Mouse (Mus musculus) embryonic facial prominence, embryonic 13.5 days (tissue): ENCODE data around the gene Efhc1. TPM values are rescaled to one million over a fixed set of nuclear protein-coding genes. Genes with fewer than 3 reads are reported as not detected.
A peak's percentile ranks its signal among the peaks of the same experiment; 100 is the strongest.

Source experiments
- ATAC-seq: fragments of 200-750 bp; cut with Nextera tagmentation; 2 replicates; pipeline ENCODE4 v1.8.0; 2017; ENCODE audit warnings: low read depth; ENCODE audit not compliant: insufficient number of reproducible peaks, insufficient read depth, low FRiP score, low TSS enrichment
- H3K27ac ChIP-seq: fragments of 300-500 bp; sonication (generic); 2 replicates; pipeline ENCODE4 v1.5.1; 2015; ENCODE audit warnings: moderate library complexity, mild to moderate bottlenecking, inconsistent platforms
- H3K27me3 ChIP-seq: fragments of 300-500 bp; sonication (generic); 2 replicates; pipeline ENCODE4 v1.6.1; 2015; ENCODE audit warnings: mild to moderate bottlenecking, inconsistent platforms
- H3K36me3 ChIP-seq: fragments of 300-500 bp; sonication (generic); 2 replicates; pipeline ENCODE4 v1.6.1; 2015; ENCODE audit warnings: mild to moderate bottlenecking, inconsistent platforms
- H3K4me1 ChIP-seq: fragments of 300-500 bp; sonication (generic); 2 replicates; pipeline ENCODE4 v1.6.1; 2015; ENCODE audit warnings: inconsistent platforms
- H3K4me2 ChIP-seq: fragments of 300-500 bp; sonication (generic); 2 replicates; pipeline ENCODE4 v1.6.1; 2015; ENCODE audit warnings: moderate library complexity, mild to moderate bottlenecking, inconsistent platforms
- H3K4me3 ChIP-seq: fragments of 300-500 bp; sonication (generic); 2 replicates; pipeline ENCODE4 v1.5.1; 2015; ENCODE audit warnings: mild to moderate bottlenecking, inconsistent platforms
- H3K9ac ChIP-seq: fragments of 300-500 bp; sonication (generic); 2 replicates; pipeline ENCODE4 v1.6.1; 2015; ENCODE audit warnings: mild to moderate bottlenecking, inconsistent platforms
- H3K9me3 ChIP-seq: fragments of 300-500 bp; sonication (generic); 2 replicates; pipeline ENCODE4 v1.6.1; 2016; ENCODE audit warnings: inconsistent platforms
- WGBS: fragments of 180-500 bp; shearing (Covaris S2); methylation state at CpG from one replicate; pipeline ENCODE4 v1.1.7; 2015; ENCODE audit warnings: mixed read lengths; 5-methylcytosine and 5-hydroxymethylcytosine counted together
- polyA plus RNA-seq: library from polyadenylated mRNA; unstranded; fragments of >200 nt; fragmentation: Nextera tagmentation; extraction: Ambion mirVana; gene quantifications from 2 replicates; pipeline ENCODE4 v1.2.1, GENCODE M21; 2015

The Efhc1 gene
- polyA plus RNA-seq, 1 experiment from 2014 or later = 2.7 TPM

DNA sequence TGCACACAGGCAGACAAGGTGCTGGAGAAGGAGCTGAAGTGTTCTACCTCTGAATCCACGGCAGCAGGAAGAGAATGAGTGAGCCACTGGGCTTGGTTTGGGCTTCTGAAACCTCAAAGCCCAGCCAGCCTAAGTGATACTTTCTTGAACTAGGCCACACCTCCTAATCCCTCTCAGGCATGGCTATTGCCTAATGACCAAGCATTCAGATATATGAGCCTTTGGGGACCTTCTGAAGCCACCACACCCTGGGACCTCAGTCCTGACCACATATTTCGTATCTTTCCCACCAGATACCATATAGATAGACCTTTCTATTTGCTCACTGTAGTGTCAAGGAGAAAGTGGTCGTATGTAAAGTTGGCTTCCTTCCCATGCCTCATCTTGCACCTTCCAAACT is 42.3 kb downstream of the Efhc1 start:
- H3K4me1 ChIP-seq = peaks cover 24% of the 10 kb centered on the region
- H3K9me3 ChIP-seq = no peaks in the 10 kb centered on the region
- no peak overlapping the region for H3K27ac ChIP-seq
- no peaks in the 10 kb centered on the region for H3K27me3 ChIP-seq
- no peak overlapping the region for H3K4me2 ChIP-seq
- no peak overlapping the region for H3K4me3 ChIP-seq
- ATAC-seq = no peak
- WGBS = 88% methylated on average over 3 of the region's 3 CpGs
- no peak overlapping the region for H3K9ac ChIP-seq
- peaks cover 3% of the 10 kb centered on the region; the same call in 1 of the 2 replicates for H3K36me3 ChIP-seq

DNA sequence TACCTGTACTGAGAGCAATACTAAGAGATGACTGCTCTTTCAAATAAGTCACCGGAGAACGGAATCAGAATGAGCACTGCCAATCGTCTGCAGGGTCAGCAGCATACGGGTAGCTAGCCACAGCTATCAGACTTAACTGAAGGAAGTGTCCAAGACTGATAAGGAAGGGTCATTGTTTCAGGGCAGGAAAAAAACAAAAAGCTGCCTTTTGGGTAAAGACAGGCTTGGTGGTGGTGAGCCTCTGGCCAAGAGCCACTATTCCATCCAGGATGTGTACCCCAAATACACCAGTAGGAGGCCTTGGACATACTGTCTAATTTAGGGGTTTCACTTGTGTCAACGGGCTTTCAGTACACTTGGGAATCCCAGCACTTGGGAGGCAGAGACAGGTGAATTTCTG is 42.9 kb downstream of the Efhc1 start:
- WGBS = 87% methylated on average over 5 of the region's 5 CpGs
- peaks cover 10% of the 10 kb centered on the region for H3K36me3 ChIP-seq
- ATAC-seq = no peak

DNA sequence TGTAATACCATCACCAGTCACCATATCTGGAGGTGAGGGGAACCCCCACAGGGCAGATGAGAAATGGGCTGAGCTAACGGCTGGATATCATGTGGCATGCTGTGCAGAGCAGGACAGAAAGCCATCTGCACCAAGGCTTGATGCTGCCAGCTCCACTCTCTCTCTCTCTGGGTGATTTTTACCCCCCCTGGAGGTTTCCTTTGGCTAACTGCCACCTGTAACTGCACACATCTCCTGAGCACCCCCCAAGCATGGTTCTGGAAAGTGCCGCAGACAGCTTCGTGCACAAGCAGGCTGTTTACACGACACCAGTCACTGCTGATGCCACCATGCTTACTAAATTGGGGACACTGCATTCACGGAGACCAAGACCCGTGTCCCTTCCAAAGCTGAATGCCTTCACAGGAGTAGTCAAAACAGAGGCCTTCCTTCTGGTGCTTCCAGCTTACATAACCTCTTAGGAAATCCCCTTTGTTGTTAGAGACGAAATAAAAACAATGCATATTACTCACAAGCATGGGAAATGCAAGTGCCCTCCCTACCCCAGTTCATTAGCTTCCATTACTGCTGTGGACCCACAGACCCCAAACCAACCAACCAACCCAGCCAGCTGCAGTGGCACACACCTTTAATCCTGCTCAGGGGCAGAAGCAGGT is 44.0 kb downstream of the Efhc1 start:
- ATAC-seq = no peak
- no peaks in the 10 kb centered on the region for H3K9me3 ChIP-seq
- no peak overlapping the region for H3K9ac ChIP-seq
- H3K27me3 ChIP-seq = no peaks in the 10 kb centered on the region
- peaks cover 24% of the 10 kb centered on the region for H3K4me1 ChIP-seq
- no peak overlapping the region for H3K4me2 ChIP-seq
- no peak overlapping the region for H3K27ac ChIP-seq
- H3K4me3 ChIP-seq = no peak overlapping the region
- H3K36me3 ChIP-seq = peaks cover 21% of the 10 kb centered on the region
- 64% methylated on average over 7 of the region's 7 CpGs for WGBS

More for the DNA sequence above, 42.9 kb downstream of the Efhc1 start:
- Histone ChIP-seq H3K4me3 (no peak overlapping the region), H3K27ac (no peak overlapping the region), H3K4me1 (peaks cover 24% of the 10 kb centered on the region), H3K4me2 (no peak overlapping the region), H3K9ac (no peak overlapping the region), H3K27me3 (no peaks in the 10 kb centered on the region), H3K9me3 (no peaks in the 10 kb centered on the region)

DNA sequence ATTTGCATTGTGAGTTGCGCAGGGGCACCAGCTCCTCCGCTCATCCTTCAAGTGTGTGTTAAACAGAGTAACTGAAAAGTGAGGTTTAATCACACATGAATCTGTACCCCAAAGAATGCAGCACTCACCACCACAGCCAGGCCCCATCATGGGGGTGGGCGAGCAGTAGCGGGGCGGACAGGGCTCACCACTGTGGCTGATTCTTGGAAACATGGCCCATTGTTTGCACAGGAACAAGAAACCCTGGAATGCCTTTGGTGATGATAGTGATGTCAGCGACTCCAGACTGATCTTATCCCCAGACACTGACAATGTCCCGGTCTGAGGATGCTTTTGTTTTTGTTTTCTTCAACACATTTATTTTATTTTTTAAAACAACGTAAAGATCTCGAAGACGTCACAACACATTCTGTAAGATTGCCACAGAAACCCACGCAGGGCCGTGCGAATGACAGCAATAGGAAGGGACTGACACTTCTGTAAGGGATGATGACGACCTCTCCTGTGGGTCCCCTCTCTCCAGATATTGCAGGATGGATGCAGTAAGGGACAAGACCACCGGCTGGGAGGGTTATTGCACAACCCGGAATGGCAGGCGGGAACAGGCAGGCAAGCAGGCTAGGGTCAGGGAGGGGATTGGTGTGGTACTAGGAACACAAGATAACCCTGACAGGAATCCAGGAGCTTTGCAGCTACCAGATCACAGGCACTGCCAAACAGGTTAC is 45.3 kb downstream of the Efhc1 start:
- no peak overlapping the region for H3K4me3 ChIP-seq
- H3K9ac ChIP-seq = no peak overlapping the region
- H3K27ac ChIP-seq = no peak overlapping the region
- no peak for ATAC-seq
- peaks cover 32% of the 10 kb centered on the region for H3K36me3 ChIP-seq
- no peaks in the 10 kb centered on the region for H3K27me3 ChIP-seq
- no peak overlapping the region for H3K4me2 ChIP-seq
- H3K4me1 ChIP-seq = peaks cover 24% of the 10 kb centered on the region
- WGBS = 61% methylated on average over 17 of the region's 17 CpGs
- H3K9me3 ChIP-seq = no peaks in the 10 kb centered on the region

DNA sequence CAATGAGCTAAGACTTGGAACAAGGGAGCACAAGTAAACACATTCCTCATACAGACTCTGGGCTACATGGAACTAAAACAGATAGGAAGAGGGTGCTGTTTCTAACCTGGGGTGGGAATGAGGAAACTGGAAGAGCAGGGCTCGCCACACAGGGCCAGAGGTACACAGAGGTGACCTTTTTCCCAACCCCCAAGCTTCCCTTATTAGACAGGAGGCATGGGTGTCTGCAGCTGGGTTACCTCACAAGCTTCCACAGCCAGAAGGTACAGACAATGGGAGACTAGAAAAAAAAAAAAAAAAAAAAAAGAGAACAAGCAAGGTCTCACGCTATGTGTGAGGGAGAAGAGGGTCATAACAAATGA is 45.9 kb downstream of the Efhc1 start:
- Histone ChIP-seq H3K4me3 (no peak overlapping the region), H3K36me3 (peaks cover 36% of the 10 kb centered on the region), H3K9ac (no peak overlapping the region), H3K4me2 (no peak overlapping the region), H3K9me3 (no peaks in the 10 kb centered on the region), H3K27ac (no peak overlapping the region), H3K4me1 (peaks cover 24% of the 10 kb centered on the region), H3K27me3 (no peaks in the 10 kb centered on the region)
- no peak for ATAC-seq
- WGBS = 70% methylated on average over 2 of the region's 2 CpGs

DNA sequence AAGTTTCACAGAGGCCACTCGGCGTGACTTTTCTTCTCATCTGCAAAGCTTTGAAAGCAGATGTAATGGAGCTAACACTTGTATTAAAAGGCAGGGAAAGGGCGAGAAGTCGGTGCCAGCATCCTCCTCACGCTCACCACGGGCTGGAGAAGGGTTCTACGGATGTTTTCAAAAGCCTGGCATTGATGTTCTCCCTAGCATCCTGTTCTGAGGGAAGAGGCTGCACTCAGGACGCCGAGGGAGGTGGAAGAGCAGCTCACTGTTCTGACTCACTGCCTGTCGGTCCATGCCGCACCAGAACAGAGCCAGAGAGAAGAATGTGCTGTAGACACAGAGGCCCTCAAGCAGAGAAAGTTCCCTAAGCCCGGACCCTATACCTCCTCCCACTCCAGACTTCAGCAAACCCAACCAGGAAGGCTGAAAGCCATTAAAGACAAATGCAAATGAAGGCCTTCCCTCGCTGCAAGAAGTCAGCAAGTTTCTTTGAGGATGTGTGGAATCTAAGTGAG is 46.5 kb downstream of the Efhc1 start:
- ATAC-seq = no peak
- Histone ChIP-seq H3K27me3 (no peaks in the 10 kb centered on the region), H3K4me3 (no peak overlapping the region), H3K9me3 (no peaks in the 10 kb centered on the region), H3K4me2 (no peak overlapping the region), H3K9ac (no peak overlapping the region), H3K4me1 (peaks cover 24% of the 10 kb centered on the region), H3K36me3 (peaks cover 42% of the 10 kb centered on the region), H3K27ac (peak overlapping the region; percentile 75)
- WGBS = 47% methylated on average over 13 of the region's 13 CpGs

DNA sequence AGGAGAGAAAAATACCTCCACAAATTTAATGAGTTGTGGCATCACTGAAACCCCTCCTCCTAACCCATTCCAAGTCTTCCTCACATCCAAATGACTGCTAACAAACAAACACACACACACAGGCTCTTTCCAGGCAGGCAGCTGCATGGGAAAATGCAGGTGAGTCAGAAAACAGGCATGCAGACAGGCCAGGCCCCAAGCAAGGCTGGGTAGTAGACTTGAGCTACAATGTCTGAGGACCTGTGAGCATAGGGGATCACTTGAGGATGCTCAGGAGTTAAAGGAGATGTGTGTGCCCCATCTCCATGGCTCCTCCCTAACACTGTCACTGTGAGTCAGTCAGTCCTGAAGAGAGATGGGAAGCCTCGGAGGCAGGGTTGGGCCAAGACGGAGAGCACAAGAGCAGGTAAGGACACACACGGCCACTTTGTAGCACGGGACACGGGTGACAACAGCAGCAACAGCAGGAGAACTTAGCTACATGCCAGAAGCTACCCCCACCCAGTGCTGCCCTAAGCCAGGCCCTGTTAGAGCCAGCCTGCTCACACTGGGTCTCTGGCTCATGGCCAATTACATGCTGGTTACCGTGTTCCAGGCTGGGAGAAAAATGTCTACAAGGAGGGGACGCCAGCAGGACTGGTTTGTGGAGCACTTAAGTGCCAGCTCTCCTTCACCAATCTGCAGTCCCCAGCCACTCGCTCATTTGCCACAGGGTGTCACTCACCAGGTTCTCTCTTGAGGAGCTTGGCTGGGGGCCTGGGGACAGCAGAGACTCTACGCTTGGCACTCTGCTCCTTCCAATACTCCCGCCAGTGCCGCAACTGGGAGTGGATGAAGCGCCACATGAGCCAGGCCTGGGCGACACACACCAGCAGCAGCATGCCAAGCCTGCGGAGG is 51.1 kb downstream of the Efhc1 start:
- H3K27ac ChIP-seq = no peak overlapping the region

DNA sequence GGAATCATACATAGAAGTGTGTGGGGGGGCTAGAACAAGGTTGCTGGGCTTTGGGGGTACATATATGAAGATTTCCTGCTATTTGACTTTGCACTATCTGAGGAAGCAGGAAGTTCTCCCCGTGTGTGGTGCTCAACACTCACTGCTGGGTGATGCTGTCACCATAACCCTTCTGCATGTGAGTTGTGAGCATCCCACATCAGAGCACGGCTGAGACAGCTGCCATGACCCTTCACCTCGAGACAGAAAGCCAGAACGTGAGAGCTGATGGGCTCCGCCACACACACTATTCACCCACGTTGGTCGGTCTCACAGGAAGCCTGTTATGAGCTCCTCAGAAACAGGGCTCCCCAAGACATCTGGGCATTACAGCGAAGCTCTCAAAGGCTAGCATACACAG is 53.2 kb downstream of the Efhc1 start:
- H3K4me2 ChIP-seq = no peak overlapping the region
- H3K4me1 ChIP-seq = no peaks in the 10 kb centered on the region
- no peaks in the 10 kb centered on the region for H3K9me3 ChIP-seq
- H3K4me3 ChIP-seq = no peak overlapping the region
- no peak for ATAC-seq
- H3K36me3 ChIP-seq = peaks cover 78% of the 10 kb centered on the region
- no peak overlapping the region for H3K27ac ChIP-seq
- H3K27me3 ChIP-seq = no peaks in the 10 kb centered on the region
- WGBS = 89% methylated on average over 8 of the region's 8 CpGs
- H3K9ac ChIP-seq = no peak overlapping the region

More for the DNA sequence above, 51.1 kb downstream of the Efhc1 start:
- 89% methylated on average over 14 of the region's 14 CpGs for WGBS
- peaks cover 5% of the 10 kb centered on the region for H3K4me1 ChIP-seq
- peaks cover 81% of the 10 kb centered on the region for H3K36me3 ChIP-seq
- H3K4me3 ChIP-seq = no peak overlapping the region
- H3K9ac ChIP-seq = peak overlapping the region; percentile 36; the same call in 1 of the 2 replicates
- no peak for ATAC-seq
- H3K27me3 ChIP-seq = no peaks in the 10 kb centered on the region
- H3K9me3 ChIP-seq = no peaks in the 10 kb centered on the region
- no peak overlapping the region for H3K4me2 ChIP-seq

DNA sequence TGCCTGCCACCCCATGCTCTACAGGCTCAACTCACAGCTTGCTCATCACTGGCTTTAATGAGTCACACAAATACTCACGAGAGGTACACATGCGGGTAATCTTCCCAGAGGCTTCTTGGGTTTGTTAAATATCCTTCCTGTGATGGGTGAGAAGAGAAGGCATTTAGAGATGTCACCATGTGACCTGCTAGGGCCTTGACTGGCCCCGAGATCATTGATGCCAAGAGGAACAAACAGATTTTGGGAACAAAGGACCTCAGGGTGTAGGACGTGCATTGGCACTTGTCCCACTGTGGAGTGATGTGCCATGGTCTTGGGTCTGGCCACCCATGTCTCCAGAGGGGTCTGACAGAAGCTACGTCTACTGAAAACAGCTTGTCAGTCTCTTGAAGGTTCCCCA is 55.3 kb downstream of the Efhc1 start:
- Histone ChIP-seq H3K4me3 (no peak overlapping the region), H3K9me3 (no peaks in the 10 kb centered on the region), H3K4me1 (peaks cover 13% of the 10 kb centered on the region; the same call in 1 of the 2 replicates), H3K27me3 (no peaks in the 10 kb centered on the region), H3K9ac (no peak overlapping the region), H3K36me3 (peaks cover 76% of the 10 kb centered on the region), H3K4me2 (no peak overlapping the region), H3K27ac (no peak overlapping the region)
- 87% methylated on average over 5 of the region's 5 CpGs for WGBS
- no peak for ATAC-seq

DNA sequence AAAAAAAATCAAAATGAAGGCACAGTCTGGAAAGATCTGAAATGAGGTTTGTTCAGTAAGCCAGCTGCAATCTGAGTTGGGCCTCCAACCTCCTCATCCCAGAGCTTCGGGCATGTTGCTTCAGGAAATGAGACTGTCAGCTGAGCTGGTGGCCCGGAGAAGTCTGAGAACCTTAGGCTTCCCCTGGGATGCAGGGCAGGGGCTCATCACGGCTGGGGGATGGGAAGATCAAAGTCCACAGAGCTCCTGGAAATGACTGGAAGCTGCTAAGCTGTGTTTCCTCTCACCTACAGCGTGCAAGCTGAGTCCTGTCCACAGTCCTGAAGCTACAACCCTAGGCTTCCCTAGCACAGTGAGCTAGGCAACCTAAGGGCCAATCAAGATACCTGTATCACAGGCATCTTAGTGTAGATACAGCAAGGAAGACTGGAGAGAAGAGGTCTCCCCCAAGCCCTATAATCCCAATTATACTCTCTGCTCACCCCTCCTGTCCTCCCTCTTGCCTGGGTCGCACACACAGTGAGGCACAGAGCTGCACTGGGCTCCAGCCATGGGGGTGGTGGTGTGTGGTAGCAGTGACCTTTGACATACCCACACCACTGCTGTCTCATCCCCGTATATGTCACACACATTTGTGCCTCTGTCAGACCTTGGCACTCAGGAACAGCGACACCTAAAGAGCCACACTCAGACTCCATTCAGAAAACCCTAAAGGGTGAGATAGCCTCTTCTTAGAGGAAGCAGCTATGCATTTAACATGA is 56.7 kb downstream of the Efhc1 start:
- peaks cover 14% of the 10 kb centered on the region; the same call in 1 of the 2 replicates for H3K4me1 ChIP-seq
- H3K4me3 ChIP-seq = no peak overlapping the region
- H3K36me3 ChIP-seq = peaks cover 78% of the 10 kb centered on the region
- H3K9ac ChIP-seq = no peak overlapping the region
- no peaks in the 10 kb centered on the region for H3K9me3 ChIP-seq
- ATAC-seq = no peak
- H3K27me3 ChIP-seq = no peaks in the 10 kb centered on the region
- WGBS = 67% methylated on average over 7 of the region's 7 CpGs
- no peak overlapping the region for H3K27ac ChIP-seq
- no peak overlapping the region for H3K4me2 ChIP-seq

DNA sequence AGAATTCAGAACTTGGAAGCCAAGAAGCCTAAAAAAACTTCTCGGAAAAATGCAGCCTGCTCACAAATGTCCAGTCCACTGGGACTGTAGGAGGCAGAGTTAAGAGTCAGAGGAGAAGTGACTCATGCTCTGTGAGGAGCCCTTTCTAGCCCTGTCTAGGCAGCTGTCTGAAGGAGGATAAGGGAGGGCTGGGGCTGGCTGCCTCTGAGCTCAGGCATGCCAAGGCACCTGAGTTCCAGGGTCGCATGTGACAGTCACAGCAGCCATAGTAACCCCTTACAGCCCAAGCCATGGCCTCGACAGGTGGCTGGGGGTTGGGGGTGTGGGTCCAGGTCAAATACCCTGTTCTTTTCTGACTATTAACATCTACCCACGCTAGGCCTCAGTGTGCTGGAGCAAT is 57.5 kb downstream of the Efhc1 start:
- no peak overlapping the region for H3K4me2 ChIP-seq
- ATAC-seq = no peak
- peaks cover 14% of the 10 kb centered on the region; the same call in 1 of the 2 replicates for H3K4me1 ChIP-seq
- H3K27ac ChIP-seq = no peak overlapping the region
- no peaks in the 10 kb centered on the region for H3K27me3 ChIP-seq
- H3K36me3 ChIP-seq = peaks cover 74% of the 10 kb centered on the region
- WGBS = 72% methylated on average over 4 of the region's 4 CpGs
- H3K4me3 ChIP-seq = no peak overlapping the region
- H3K9me3 ChIP-seq = no peaks in the 10 kb centered on the region
- no peak overlapping the region for H3K9ac ChIP-seq
